Mouse (Mus musculus) limb, embryonic 14.5 days (tissue): ENCODE measurements at regions not wholly inside any gene's neighbourhood (a gene's known extent, or its start where the extent isn't known, plus 50 kb on each side); places are given as distances from the start of the nearest gene placed in this dataset.

ENCODE experiments used
- ATAC-seq: fragments of 200-750 bp; cut with Nextera tagmentation; 2 replicates; pipeline ENCODE4 v1.8.0; 2017; ENCODE audit warnings: low read depth, moderate number of reproducible peaks, moderate TSS enrichment; ENCODE audit not compliant: low FRiP score
- DNase-seq: peaks from one replicate; pipeline ENCODE4 v3.0.0-alpha.2; 2015; ENCODE audit warnings: low spot score
- H3K27ac ChIP-seq: fragments of 300-500 bp; sonication (generic); replicated peaks from 2 replicates; pipeline ENCODE4 v1.5.1; 2014; ENCODE audit warnings: low read depth, mild to moderate bottlenecking, low read length, moderate library complexity, mixed read lengths
- H3K27me3 ChIP-seq: fragments of 300-500 bp; sonication (generic); 2 replicates; pipeline ENCODE4 v1.6.1; 2014; ENCODE audit warnings: low read length, mixed read lengths; ENCODE audit not compliant: control insufficient read depth, insufficient read depth
- H3K36me3 ChIP-seq: fragments of 300-500 bp; sonication (generic); 2 replicates; pipeline ENCODE4 v1.6.1; 2014; ENCODE audit warnings: mild to moderate bottlenecking, low read length, moderate library complexity, mixed read lengths; ENCODE audit not compliant: control insufficient read depth, insufficient read depth
- H3K4me1 ChIP-seq: fragments of 300-500 bp; sonication (generic); 2 replicates; pipeline ENCODE4 v1.6.1; 2014; ENCODE audit warnings: antibody characterized with exemption, low read length, mixed read lengths; ENCODE audit not compliant: control insufficient read depth, insufficient read depth
- H3K4me2 ChIP-seq: fragments of 300-500 bp; sonication (generic); replicated peaks from 2 replicates; pipeline ENCODE4 v1.6.1; 2014; ENCODE audit warnings: low read depth, mild to moderate bottlenecking, low read length, moderate library complexity; ENCODE audit not compliant: severe bottlenecking
- H3K4me3 ChIP-seq: fragments of 300-500 bp; sonication (generic); replicated peaks from 2 replicates; pipeline ENCODE4 v1.5.1; 2014; ENCODE audit warnings: low read length
- H3K9ac ChIP-seq: fragments of 300-500 bp; sonication (generic); 2 replicates; pipeline ENCODE4 v1.6.1; 2014; ENCODE audit warnings: mild to moderate bottlenecking, low read depth, low read length, moderate library complexity; ENCODE audit not compliant: severe bottlenecking
- H3K9me3 ChIP-seq: fragments of 300-500 bp; sonication (generic); 2 replicates; pipeline ENCODE4 v1.6.1; 2016; ENCODE audit warnings: low read length; ENCODE audit not compliant: control insufficient read depth
- POLR2A ChIP-seq: fragments of 200-500 bp; IDR thresholded peaks from 2 replicates; pipeline ENCODE4 v1.8.0; 2012; ENCODE audit warnings: inconsistent platforms, mild to moderate bottlenecking, moderate library complexity, borderline replicate concordance; ENCODE audit not compliant: insufficient read depth, insufficient read length; ENCODE audit errors: extremely low read depth
- WGBS: fragments of 180-500 bp; shearing (Covaris S2); extraction: QIAGEN DNeasy Blood & Tissue Kit; methylation state at CpG from one replicate; pipeline ENCODE4 v1.1.7; 2014; 5-methylcytosine and 5-hydroxymethylcytosine counted together

- WGBS: 73% methylated on average over 8 of the region's 8 CpGs
- Histone ChIP-seq H3K4me3 (no peak overlapping the region), H3K4me2 (no peak overlapping the region), H3K9ac (no peak overlapping the region), H3K36me3 (no peaks in the 10 kb centered on the region), H3K27me3 (no peaks in the 10 kb centered on the region), H3K4me1 (peaks cover 10% of the 10 kb centered on the region), H3K9me3 (no peaks in the 10 kb centered on the region), H3K27ac (no peak overlapping the region)
- TF ChIP-seq POLR2A: no peak
- DNase-seq (no peak), ATAC-seq (no peak)
Observed at GRCm38 (mm10) chr12:112438206-112438605, 51.0 kb upstream of the A530016L24Rik start.
